Mouse (Mus musculus): ENCODE data around the gene Grik3.

The Grik3 gene

GRCm38 (mm10) chr4:125491505-125492121, 1.1 kb downstream of the Grik3 start:
- no peak for DNase-seq (ENCODE audit: low spot score in 2 of 2)

- DNase-seq (ENCODE audit: low spot score in 2 of 2), result no peak
These were observed 1.6 kb downstream of the Grik3 start for GRCm38 (mm10) chr4:125492122-125492505.

- no peak for DNase-seq (ENCODE audit: low spot score in 2 of 2)
These were observed 2.2 kb downstream of the Grik3 start for GRCm38 (mm10) chr4:125492706-125493105.

- no peak for DNase-seq (ENCODE audit: low spot score in 2 of 2)
These were observed 2.6 kb downstream of the Grik3 start for GRCm38 (mm10) chr4:125493124-125493523.

- no peak for DNase-seq (ENCODE audit: low spot score in 2 of 2)
These were observed 5.0 kb downstream of the Grik3 start for GRCm38 (mm10) chr4:125495477-125495876.

GRCm38 (mm10) chr4:125497001-125497400, 6.5 kb downstream of the Grik3 start:
- DNase-seq (ENCODE audit: low spot score in 2 of 2), result no peak

GRCm38 (mm10) chr4:125497471-125497870, 7.0 kb downstream of the Grik3 start:
- no peak for DNase-seq (ENCODE audit: low spot score in 2 of 2)

GRCm38 (mm10) chr4:125498866-125499265, 8.4 kb downstream of the Grik3 start:
- no peak for DNase-seq (ENCODE audit: low spot score in 2 of 2)

GRCm38 (mm10) chr4:125502861-125503260, 12.4 kb downstream of the Grik3 start:
- no peak for DNase-seq (ENCODE audit: low spot score in 2 of 2)

- DNase-seq (ENCODE audit: low spot score in 2 of 2), result no peak
These were observed 21.9 kb downstream of the Grik3 start for GRCm38 (mm10) chr4:125512434-125512833.

GRCm38 (mm10) chr4:125515646-125516045, 25.1 kb downstream of the Grik3 start:
- no peak for DNase-seq (ENCODE audit: low spot score in 2 of 2)

- no peak for DNase-seq (ENCODE audit: low spot score in 2 of 2)
These were observed 26.1 kb downstream of the Grik3 start for GRCm38 (mm10) chr4:125516612-125517011.

- DNase-seq (ENCODE audit: low spot score in 2 of 2), result no peak
These were observed 28.4 kb downstream of the Grik3 start for GRCm38 (mm10) chr4:125518861-125519260.

- DNase-seq (ENCODE audit: low spot score in 2 of 2), result no peak
These were observed 32.4 kb downstream of the Grik3 start for GRCm38 (mm10) chr4:125522931-125523330.

- no peak for DNase-seq (ENCODE audit: low spot score in 2 of 2)
These were observed 34.8 kb downstream of the Grik3 start for GRCm38 (mm10) chr4:125525266-125525665.

GRCm38 (mm10) chr4:125526425-125526824, 35.9 kb downstream of the Grik3 start:
- DNase-seq (ENCODE audit: low spot score in 2 of 2), result no peak

GRCm38 (mm10) chr4:125533965-125534364, 43.5 kb downstream of the Grik3 start:
- no peak for DNase-seq (ENCODE audit: low spot score in 2 of 2)

GRCm38 (mm10) chr4:125534449-125534848, 43.9 kb downstream of the Grik3 start:
- DNase-seq (ENCODE audit: low spot score in 2 of 2), result no peak

GRCm38 (mm10) chr4:125534991-125535401, 44.5 kb downstream of the Grik3 start:
- DNase-seq (ENCODE audit: low spot score in 2 of 2), result no peak

GRCm38 (mm10) chr4:125535465-125535864, 45.0 kb downstream of the Grik3 start:
- DNase-seq (ENCODE audit: low spot score in 2 of 2), result no peak

- DNase-seq (ENCODE audit: low spot score in 2 of 2), result no peak
These were observed 45.5 kb downstream of the Grik3 start for GRCm38 (mm10) chr4:125535977-125536376.

- DNase-seq (ENCODE audit: low spot score in 2 of 2), result no peak
These were observed 47.9 kb downstream of the Grik3 start for GRCm38 (mm10) chr4:125538301-125538965.

- DNase-seq (ENCODE audit: low spot score in 2 of 2), result no peak
These were observed 49.1 kb downstream of the Grik3 start for GRCm38 (mm10) chr4:125539617-125540016.

- no peak for DNase-seq (ENCODE audit: low spot score in 2 of 2)
These were observed 52.7 kb downstream of the Grik3 start for GRCm38 (mm10) chr4:125543171-125543570.
